Mouse (Mus musculus): Measurements from ENCODE around the gene Olfr1298.

Olfr1298 gene

GRCm38 (mm10) chr2:111649101-111649500, at the start of gene Olfr1298:
Gene Olfr1298, minus strand, starts transcription at chr2:111649201.
- DNase-seq (ENCODE audit: low spot score) = no peak

GRCm38 (mm10) chr2:111661119-111661518, 12.1 kb upstream of the Olfr1298 start, which contains the start of gene Olfr1299:
Gene Olfr1299, plus strand, starts transcription at chr2:111661419.
- no peak for DNase-seq (ENCODE audit: low spot score)

GRCm38 (mm10) chr2:111626397-111626796, 22.6 kb downstream of the Olfr1298 start, which contains the start of gene Olfr1297:
Gene Olfr1297, minus strand, starts transcription at chr2:111626497.
- no peak for DNase-seq (ENCODE audit: low spot score)
